Mouse (Mus musculus): Measurements from ENCODE around the gene Ugt1a6a. TPM values are rescaled to one million over a fixed set of nuclear protein-coding genes. Genes with fewer than 3 reads are reported as not detected.
A peak's percentile ranks its signal among the peaks of the same experiment; 100 is the strongest.
"Not testable (repeated sequence)": the region's sequence is repeated elsewhere in the genome, so short reads cannot be mapped to it uniquely, and the experiment has no call there.

The Ugt1a6a gene
- polyA plus RNA-seq, 1 experiment from 2014 or later: 11.0 TPM

DNA sequence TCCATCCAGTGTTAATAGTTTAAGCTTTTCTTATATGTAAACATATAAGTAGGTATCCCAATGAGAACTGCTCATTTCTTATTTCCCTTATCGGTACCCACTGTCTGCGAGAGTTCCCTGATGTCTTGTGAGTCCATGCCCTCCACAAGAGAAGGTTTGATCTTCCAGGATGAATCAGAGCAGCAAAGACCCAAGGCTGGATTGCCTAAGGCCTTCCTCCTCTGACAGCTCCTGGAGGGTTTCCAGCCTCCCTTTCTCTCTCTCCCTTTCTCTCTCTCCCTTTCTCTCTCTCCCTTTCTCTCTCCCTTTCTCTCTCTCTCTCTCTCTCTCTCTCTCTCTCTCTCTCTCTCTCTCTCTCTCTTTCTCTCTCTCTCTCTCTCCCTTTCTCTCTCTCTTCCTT is 5.5 kb upstream of the Ugt1a6a start:
- not testable (repeated sequence) for H3K4me2 ChIP-seq (ENCODE audit: low read depth, low read length); H3K4me1 ChIP-seq (ENCODE audit: control insufficient read depth, insufficient read depth, low read length); H3K9ac ChIP-seq (ENCODE audit: low read depth, low read length); ATAC-seq; H3K4me3 ChIP-seq (ENCODE audit: low read length); H3K36me3 ChIP-seq (ENCODE audit: control insufficient read depth, insufficient read depth, low read length); H3K9me3 ChIP-seq (ENCODE audit: control insufficient read depth, low read length); H3K27ac ChIP-seq (ENCODE audit: low read length); H3K27me3 ChIP-seq (replicated peaks; ENCODE audit: control insufficient read depth, insufficient read depth, low read length)
- WGBS: 77% methylated on average over 2 of the region's 2 CpGs

DNA sequence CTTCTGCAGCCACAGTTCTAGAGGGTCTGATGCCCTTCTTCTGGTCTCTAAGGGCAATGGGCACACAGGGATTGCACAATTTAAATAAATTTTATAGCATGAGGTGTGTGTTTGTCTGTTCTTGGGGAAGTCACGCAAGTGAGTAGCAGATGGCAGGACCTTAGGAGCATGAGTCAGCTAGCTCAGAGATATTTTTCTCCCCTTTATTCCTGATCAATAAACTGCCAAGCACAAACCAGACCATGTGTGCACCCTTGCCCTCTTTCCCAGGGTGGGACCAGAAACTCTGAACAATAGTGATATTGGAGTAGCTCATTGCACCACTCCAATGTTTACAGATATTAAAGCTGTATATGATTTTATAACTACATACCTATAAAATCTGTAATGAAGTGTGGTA is 4.4 kb upstream of the Ugt1a6a start:
- H3K4me1 ChIP-seq (ENCODE audit: control insufficient read depth, insufficient read depth, low read length): peaks cover 11% of the 10 kb centered on the region; the same call in 1 of the 2 replicates
- H3K9ac ChIP-seq (ENCODE audit: low read depth, low read length); H3K4me3 ChIP-seq (ENCODE audit: low read length); H3K27ac ChIP-seq (ENCODE audit: low read length); H3K9me3 ChIP-seq (ENCODE audit: control insufficient read depth, low read length); H3K27me3 ChIP-seq (replicated peaks; ENCODE audit: control insufficient read depth, insufficient read depth, low read length); H3K4me2 ChIP-seq (ENCODE audit: low read depth, low read length); H3K36me3 ChIP-seq (ENCODE audit: control insufficient read depth, insufficient read depth, low read length): not testable (repeated sequence)
- 69% methylated on average over 1 of the region's 1 CpGs for WGBS
- peak; percentile 66; the same call in 1 of the 2 replicates for ATAC-seq

DNA sequence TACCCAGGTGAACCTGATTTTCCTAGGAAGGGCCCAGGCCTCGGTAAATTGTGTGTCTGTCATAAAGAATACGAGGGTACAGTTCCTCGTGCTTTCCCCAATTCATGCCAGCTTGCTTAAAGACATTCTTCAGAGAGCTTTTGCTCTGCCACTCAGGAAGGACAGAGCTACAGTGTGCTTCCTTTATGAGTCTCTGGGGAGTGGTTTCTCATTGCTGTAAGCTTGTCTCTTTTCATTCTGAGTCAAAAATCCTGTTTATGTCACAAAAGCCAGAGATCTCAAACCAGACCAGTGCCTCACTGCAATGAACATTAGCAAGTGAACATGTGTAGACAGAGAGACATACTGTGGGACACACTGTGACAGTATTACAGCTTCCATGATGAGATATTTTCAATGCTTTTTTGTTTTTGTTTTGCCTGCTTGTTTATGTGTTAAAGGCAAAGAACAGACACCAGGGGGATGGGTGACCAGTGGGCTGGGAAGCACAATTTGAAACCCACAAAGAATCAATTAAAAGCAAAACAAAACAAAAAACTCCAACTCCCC is 627 bp upstream of the Ugt1a6a start:
- Histone ChIP-seq H3K4me2 (ENCODE audit: low read depth, low read length) (no peak overlapping the region), H3K4me3 (ENCODE audit: low read length) (no peak overlapping the region), H3K27ac (ENCODE audit: low read length) (peak overlapping the region; percentile 5), H3K27me3 (replicated peaks; ENCODE audit: control insufficient read depth, insufficient read depth, low read length) (no peaks in the 10 kb centered on the region), H3K4me1 (ENCODE audit: control insufficient read depth, insufficient read depth, low read length) (peaks cover 11% of the 10 kb centered on the region; the same call in 1 of the 2 replicates), H3K36me3 (ENCODE audit: control insufficient read depth, insufficient read depth, low read length) (no peaks in the 10 kb centered on the region), H3K9ac (ENCODE audit: low read depth, low read length) (no peak overlapping the region), H3K9me3 (ENCODE audit: control insufficient read depth, low read length) (no peaks in the 10 kb centered on the region)
- ATAC-seq: no peak
- WGBS: 43% methylated on average over 3 of the region's 3 CpGs

DNA sequence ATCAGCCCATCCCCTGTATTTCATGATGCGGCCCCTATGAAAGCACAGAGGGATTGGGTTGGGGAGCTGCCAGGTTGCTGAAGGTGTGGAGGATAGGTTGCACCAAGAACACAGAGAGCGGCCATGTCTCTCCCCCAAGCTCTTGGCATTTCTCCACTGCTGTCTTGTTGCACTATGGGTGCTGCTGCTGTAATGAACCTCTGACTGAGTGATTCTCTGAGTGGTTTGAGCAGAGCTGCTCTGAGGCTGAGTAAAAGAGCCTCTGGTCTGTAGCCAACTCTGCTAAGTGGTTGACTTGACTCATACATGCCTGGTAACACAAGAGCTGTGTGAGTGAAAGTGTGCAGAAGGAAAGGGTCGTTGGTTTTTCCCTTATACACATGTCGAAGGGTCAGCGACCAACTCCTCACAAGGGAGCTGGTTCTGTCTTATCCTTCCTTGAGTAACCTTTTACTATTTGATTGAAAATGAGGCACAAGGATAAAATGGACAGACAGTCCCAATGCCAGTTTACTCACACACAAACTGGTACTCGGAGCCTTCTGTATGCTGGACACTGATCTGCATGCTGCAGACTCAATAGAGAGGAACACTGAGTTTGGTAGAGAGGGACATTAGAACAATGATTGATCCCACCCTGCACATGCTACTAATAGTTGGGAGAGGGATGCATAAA is 758 bp downstream of the Ugt1a6a start:
- H3K4me2 ChIP-seq (ENCODE audit: low read depth, low read length); H3K27me3 ChIP-seq (replicated peaks; ENCODE audit: control insufficient read depth, insufficient read depth, low read length); H3K4me3 ChIP-seq (ENCODE audit: low read length); H3K9me3 ChIP-seq (ENCODE audit: control insufficient read depth, low read length); ATAC-seq; H3K9ac ChIP-seq (ENCODE audit: low read depth, low read length); H3K36me3 ChIP-seq (ENCODE audit: control insufficient read depth, insufficient read depth, low read length); H3K27ac ChIP-seq (ENCODE audit: low read length): not testable (repeated sequence)
- 86% methylated on average over 5 of the region's 6 CpGs for WGBS
- H3K4me1 ChIP-seq (ENCODE audit: control insufficient read depth, insufficient read depth, low read length): peaks cover 11% of the 10 kb centered on the region; the same call in 1 of the 2 replicates

DNA sequence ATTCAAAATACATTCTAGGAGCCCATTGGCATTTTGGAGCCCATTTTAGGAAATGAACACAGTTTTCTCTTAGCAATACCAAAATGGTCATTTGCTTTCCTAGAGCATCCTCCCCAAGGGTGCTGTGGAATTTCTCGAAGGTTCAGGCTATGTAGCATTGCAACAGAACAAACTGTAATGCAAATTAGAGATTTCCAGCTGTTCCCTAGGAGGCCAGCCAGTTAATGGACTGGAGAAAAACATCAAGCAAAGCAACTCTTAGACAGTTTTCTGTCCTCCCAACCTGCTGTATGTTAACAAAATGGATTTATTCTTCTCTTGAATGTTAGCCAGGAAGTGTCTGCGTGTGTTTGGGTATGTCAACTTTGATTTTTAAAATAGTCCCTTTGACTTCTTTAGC is 2.0 kb downstream of the Ugt1a6a start:
- Histone ChIP-seq H3K27me3 (replicated peaks; ENCODE audit: control insufficient read depth, insufficient read depth, low read length) (no peaks in the 10 kb centered on the region), H3K4me2 (ENCODE audit: low read depth, low read length) (no peak overlapping the region), H3K9ac (ENCODE audit: low read depth, low read length) (no peak overlapping the region), H3K27ac (ENCODE audit: low read length) (no peak overlapping the region), H3K4me1 (ENCODE audit: control insufficient read depth, insufficient read depth, low read length) (peaks cover 11% of the 10 kb centered on the region; the same call in 1 of the 2 replicates), H3K9me3 (ENCODE audit: control insufficient read depth, low read length) (no peaks in the 10 kb centered on the region), H3K4me3 (ENCODE audit: low read length) (no peak overlapping the region), H3K36me3 (ENCODE audit: control insufficient read depth, insufficient read depth, low read length) (no peaks in the 10 kb centered on the region)
- ATAC-seq: no peak
- 69% methylated on average over 2 of the region's 2 CpGs for WGBS

DNA sequence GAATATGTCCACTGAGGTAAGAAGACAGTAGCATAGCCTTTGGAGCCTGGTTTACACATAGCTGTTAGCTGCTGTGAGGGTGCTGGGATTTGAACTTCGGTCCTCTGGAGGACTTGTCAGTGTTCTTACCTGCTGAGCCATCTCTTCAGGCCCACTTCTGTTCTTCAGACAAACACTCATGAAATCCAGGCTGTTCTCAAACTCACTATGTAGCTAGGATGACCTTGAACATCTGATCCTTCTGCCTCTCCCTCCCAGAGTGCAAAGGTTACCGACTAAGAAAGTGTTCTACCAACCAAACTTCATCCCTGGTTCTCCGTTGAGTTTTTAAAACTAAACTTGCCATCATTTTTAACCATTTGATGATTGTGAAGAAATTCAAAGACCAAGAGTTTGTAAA is 2.7 kb downstream of the Ugt1a6a start:
- H3K27ac ChIP-seq (ENCODE audit: low read length): no peak overlapping the region
- H3K36me3 ChIP-seq (ENCODE audit: control insufficient read depth, insufficient read depth, low read length): no peaks in the 10 kb centered on the region
- H3K4me3 ChIP-seq (ENCODE audit: low read length): no peak overlapping the region
- no peak for ATAC-seq
- no peaks in the 10 kb centered on the region for H3K27me3 ChIP-seq (replicated peaks; ENCODE audit: control insufficient read depth, insufficient read depth, low read length)
- H3K4me2 ChIP-seq (ENCODE audit: low read depth, low read length): no peak overlapping the region
- 69% methylated on average over 3 of the region's 3 CpGs for WGBS
- H3K9ac ChIP-seq (ENCODE audit: low read depth, low read length): no peak overlapping the region
- H3K4me1 ChIP-seq (ENCODE audit: control insufficient read depth, insufficient read depth, low read length): peaks cover 11% of the 10 kb centered on the region; the same call in 1 of the 2 replicates
- no peaks in the 10 kb centered on the region for H3K9me3 ChIP-seq (ENCODE audit: control insufficient read depth, low read length)

DNA sequence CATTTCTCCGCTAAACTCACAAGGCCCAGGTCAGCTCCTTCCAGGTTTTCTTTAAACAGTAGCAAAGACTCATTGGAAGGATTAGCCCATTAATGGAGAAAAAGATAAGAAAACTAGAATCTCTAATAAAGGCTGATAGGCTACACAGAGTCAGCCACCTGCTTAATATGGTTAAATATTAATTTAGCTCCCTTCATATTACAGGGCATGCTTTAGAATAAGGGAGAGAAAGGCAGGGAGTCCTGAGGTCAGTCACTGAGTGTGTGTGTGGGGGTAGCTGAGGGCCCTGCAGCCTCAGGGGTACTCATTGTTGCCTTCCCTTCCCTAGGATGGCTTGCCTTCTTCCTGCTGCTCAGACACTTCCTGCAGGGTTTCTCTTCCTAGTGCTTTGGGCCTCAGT is 3.5 kb downstream of the Ugt1a6a start:
- Histone ChIP-seq H3K9me3 (ENCODE audit: control insufficient read depth, low read length) (no peaks in the 10 kb centered on the region), H3K27ac (ENCODE audit: low read length) (no peak overlapping the region), H3K4me2 (ENCODE audit: low read depth, low read length) (no peak overlapping the region), H3K27me3 (replicated peaks; ENCODE audit: control insufficient read depth, insufficient read depth, low read length) (no peaks in the 10 kb centered on the region), H3K36me3 (ENCODE audit: control insufficient read depth, insufficient read depth, low read length) (no peaks in the 10 kb centered on the region), H3K9ac (ENCODE audit: low read depth, low read length) (no peak overlapping the region), H3K4me1 (ENCODE audit: control insufficient read depth, insufficient read depth, low read length) (peaks cover 11% of the 10 kb centered on the region; the same call in 1 of the 2 replicates), H3K4me3 (ENCODE audit: low read length) (no peak overlapping the region)
- peak; percentile 60 for ATAC-seq
- 68% methylated on average over 1 of the region's 1 CpGs for WGBS

DNA sequence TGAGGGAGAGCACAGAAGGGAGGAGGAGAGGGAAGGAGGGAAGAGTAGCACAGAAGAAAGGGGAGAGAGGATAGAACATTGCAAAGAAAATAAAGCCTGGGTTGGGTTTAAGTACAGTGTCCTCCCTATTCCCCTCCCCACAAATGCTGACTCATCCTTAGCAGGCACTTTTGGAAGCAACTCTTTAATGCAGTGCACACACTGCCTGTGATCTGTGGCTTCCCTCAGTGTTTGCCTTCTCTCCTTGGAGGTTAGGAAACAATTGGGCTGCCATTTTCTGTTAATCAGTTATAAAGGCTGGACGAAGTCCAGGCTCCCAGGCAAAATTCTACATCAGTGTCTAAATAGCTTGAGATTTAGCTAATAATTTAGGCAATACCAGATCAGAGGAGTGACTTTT is 5.9 kb downstream of the Ugt1a6a start:
- H3K27ac ChIP-seq (ENCODE audit: low read length); H3K27me3 ChIP-seq (replicated peaks; ENCODE audit: control insufficient read depth, insufficient read depth, low read length); H3K9ac ChIP-seq (ENCODE audit: low read depth, low read length); H3K9me3 ChIP-seq (ENCODE audit: control insufficient read depth, low read length); H3K4me2 ChIP-seq (ENCODE audit: low read depth, low read length); H3K4me3 ChIP-seq (ENCODE audit: low read length); H3K4me1 ChIP-seq (ENCODE audit: control insufficient read depth, insufficient read depth, low read length); H3K36me3 ChIP-seq (ENCODE audit: control insufficient read depth, insufficient read depth, low read length): not testable (repeated sequence)
- WGBS: 33% methylated on average over 1 of the region's 1 CpGs
- ATAC-seq: peak; percentile 82

DNA sequence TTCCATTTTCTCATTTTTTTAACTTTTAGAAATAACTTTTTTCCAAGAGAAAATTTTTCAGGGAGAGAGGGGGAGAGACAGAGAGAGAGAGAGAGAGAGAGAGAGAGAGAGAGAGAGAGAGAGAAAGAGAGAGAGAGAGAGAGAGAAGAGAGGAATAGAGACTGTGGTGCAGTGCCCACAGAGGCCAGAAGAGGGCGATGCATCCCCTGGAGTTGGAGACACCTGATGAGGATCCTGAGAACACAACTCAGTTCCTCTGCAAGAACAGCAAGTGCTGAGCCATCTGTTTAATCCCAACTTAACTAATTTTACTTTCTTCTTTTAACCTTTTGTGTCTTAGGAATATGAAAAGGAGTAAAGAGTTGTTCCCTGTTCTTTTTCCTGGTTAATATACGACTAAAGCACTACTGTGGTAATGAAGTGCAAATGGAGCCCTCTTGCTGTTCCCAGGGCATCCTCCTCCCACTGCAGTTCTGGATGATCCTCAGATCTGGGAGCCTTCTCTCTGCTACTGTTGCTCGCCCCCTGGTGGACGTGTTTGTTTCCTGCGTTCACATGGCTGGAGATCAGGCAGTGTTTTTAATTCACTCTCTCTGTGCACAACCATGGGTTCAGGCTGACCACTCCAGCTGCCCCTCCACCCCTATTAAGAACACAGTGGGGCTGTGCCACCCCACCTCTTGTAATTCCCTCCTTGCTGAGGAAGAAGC is 9.5 kb downstream of the Ugt1a6a start:
- peak; percentile 36 for ATAC-seq
- H3K27ac ChIP-seq (ENCODE audit: low read length); H3K27me3 ChIP-seq (replicated peaks; ENCODE audit: control insufficient read depth, insufficient read depth, low read length); H3K4me1 ChIP-seq (ENCODE audit: control insufficient read depth, insufficient read depth, low read length); H3K4me2 ChIP-seq (ENCODE audit: low read depth, low read length); H3K4me3 ChIP-seq (ENCODE audit: low read length); H3K9ac ChIP-seq (ENCODE audit: low read depth, low read length); H3K9me3 ChIP-seq (ENCODE audit: control insufficient read depth, low read length); H3K36me3 ChIP-seq (ENCODE audit: control insufficient read depth, insufficient read depth, low read length): not testable (repeated sequence)
- WGBS: 0% methylated on average over 5 of the region's 5 CpGs

Data from intestine, embryonic 16.5 days (tissue).